ENCODE assay signal across 22 mouse cellular contexts in genomic region chr17:23965805-23966425, GRCm38 (mm10). TPM values are rescaled to one million over a fixed set of nuclear protein-coding genes. Genes with fewer than 3 reads are reported as not detected.
A peak's percentile ranks its signal among the peaks of the same experiment; 100 is the strongest.
DNase-seq lines count a peak whose midpoint lies in the region; ATAC-seq and TF ChIP-seq lines count a peak whose summit lies in the region.
"Had no signal": no experiment of that assay in that cellular context is flagged by ENCODE, and none has a peak within 500 bp of the region (broad histone marks: within the 10 kb centered on the region; RNA-seq: fewer than 3 reads in every experiment).

No protein-coding gene starts in this region.

- 46% methylated on average over 6 of the region's 6 CpGs for WGBS in intestine, embryonic 16.5 days
- whole genome bisulfite sequencing in intestine, embryonic 15.5 days, result 54% methylated on average over 6 of the region's 6 CpGs

- H3K36me3 ChIP-seq in intestine, embryonic 16.5 days (ENCODE audit: control insufficient read depth, insufficient read depth, low read length), result no peaks in the 10 kb centered on the region
- no peaks in the 10 kb centered on the region for H3K36me3 ChIP-seq in intestine, embryonic 15.5 days
- H3K36me3 ChIP-seq: liver, embryonic 13.5 days; midbrain, embryonic 15.5 days; stomach, embryonic 15.5 days had no signal

- no peaks in the 10 kb centered on the region for H3K9me3 ChIP-seq in intestine, embryonic 16.5 days (ENCODE audit: control insufficient read depth, low read length)
- H3K9me3 ChIP-seq in intestine, embryonic 15.5 days, result no peaks in the 10 kb centered on the region
- H3K9me3 ChIP-seq: liver, embryonic 13.5 days; midbrain, embryonic 15.5 days; stomach, embryonic 15.5 days had no signal

- H3K27me3 ChIP-seq in intestine, embryonic 16.5 days (replicated peaks; ENCODE audit: control insufficient read depth, insufficient read depth, low read length), result no peaks in the 10 kb centered on the region
- H3K27me3 ChIP-seq in intestine, embryonic 15.5 days (replicated peaks), result no peaks in the 10 kb centered on the region
- H3K27me3 ChIP-seq: liver, embryonic 13.5 days; midbrain, embryonic 15.5 days; stomach, embryonic 15.5 days had no signal

- no peak for ATAC-seq in intestine, embryonic 16.5 days
- ATAC-seq in intestine, embryonic 15.5 days, result no peak
- ATAC-seq: CD4-positive, CD25-positive, alpha-beta regulatory T cell, adult 4 months; midbrain, embryonic 15.5 days had no signal

- no peak for TF ChIP-seq CTCF in layer of hippocampus, adult 2 months (conservative IDR thresholded peaks at IDR 0.05)

- peak; percentile 57 for DNase-seq in ZHBTc4 (ENCODE audit: low read depth, low spot score)
- peak; percentile 17 for DNase-seq in cerebellum, adult 8-10 months
- peak in 1 of 2 experiments; percentile 10 for DNase-seq in layer of hippocampus, adult 2 months (ENCODE audit: low spot score in 2 of 2)
- no peak for DNase-seq in kidney, postnatal 25 days
- DNase-seq in liver, result no peak
- no peak for DNase-seq in thymus, postnatal 14 days
- DNase-seq: gastrocnemius, postnatal 10 days; heart, postnatal 36 days; liver, embryonic 13.5 days; lung, postnatal 10 days; thymus, postnatal 36 days had no signal

- peaks cover 8% of the 10 kb centered on the region; the same call in 1 of the 2 replicates for H3K4me1 ChIP-seq in intestine, embryonic 16.5 days (ENCODE audit: control insufficient read depth, insufficient read depth, low read length)
- peaks cover 13% of the 10 kb centered on the region; the same call in 1 of the 2 replicates for H3K4me1 ChIP-seq in intestine, embryonic 15.5 days (replicated peaks)
- H3K4me1 ChIP-seq: liver, embryonic 13.5 days; midbrain, embryonic 15.5 days; stomach, embryonic 15.5 days had no signal

- no peak overlapping the region for H3K4me2 ChIP-seq in intestine, embryonic 16.5 days (ENCODE audit: low read depth, low read length)
- no peak overlapping the region for H3K4me2 ChIP-seq in intestine, embryonic 15.5 days (replicated peaks)
- H3K4me2 ChIP-seq: liver, embryonic 13.5 days; midbrain, embryonic 15.5 days; stomach, embryonic 15.5 days had no signal

- peak overlapping the region; percentile 18; the same call in 1 of the 2 replicates for H3K27ac ChIP-seq in intestine, embryonic 16.5 days (ENCODE audit: low read length)
- H3K27ac ChIP-seq in intestine, embryonic 15.5 days, result no peak overlapping the region
- peak overlapping the region; percentile 69 for H3K27ac ChIP-seq in layer of hippocampus, adult 2 months
- H3K27ac ChIP-seq: liver, embryonic 13.5 days; midbrain, embryonic 15.5 days had no signal

- no peak overlapping the region for H3K4me3 ChIP-seq in intestine, embryonic 16.5 days (ENCODE audit: low read length)
- H3K4me3 ChIP-seq in intestine, embryonic 15.5 days (replicated peaks), result no peak overlapping the region
- H3K4me3 ChIP-seq in layer of hippocampus, adult 2 months, result no peak overlapping the region
- H3K4me3 ChIP-seq: liver, embryonic 13.5 days; midbrain, embryonic 15.5 days; stomach, embryonic 15.5 days had no signal

- H3K9ac ChIP-seq in intestine, embryonic 16.5 days (ENCODE audit: low read depth, low read length), result peak overlapping the region; percentile 39; the same call in 1 of the 2 replicates
- H3K9ac ChIP-seq in intestine, embryonic 15.5 days, result no peak overlapping the region
- H3K9ac ChIP-seq: liver, embryonic 13.5 days; midbrain, embryonic 15.5 days; stomach, embryonic 15.5 days had no signal

RNA-seq across cellular contexts. Expression of gene Sbpl, which starts 10.8 kb away (rescaled TPM):
- not detected in 2 replicates for polyA plus RNA-seq in intestine, embryonic 16.5 days (2015; fragmentation: Nextera tagmentation; extraction: Ambion mirVana)
- polyA plus RNA-seq in intestine, embryonic 15.5 days (2015; fragmentation: Nextera tagmentation; extraction: Ambion mirVana), result not detected in 2 replicates
- total RNA-seq in layer of hippocampus, adult 2 months (2021), result not detected
- total RNA-seq: adrenal gland, adult 18-20 months; gastrocnemius, postnatal 10 days; heart, adult 8-10 months; heart, postnatal 36 days; left cerebral cortex, postnatal 36 days had no signal
- polyA plus RNA-seq: CD4-positive, CD25-positive, alpha-beta regulatory T cell, adult 4 months; intestine, embryonic 14.5 days; large intestine, adult 2 months; liver, embryonic 13.5 days; midbrain, embryonic 15.5 days; neural tube, embryonic 11.5 days; stomach, embryonic 15.5 days had no signal

RNA-seq across cellular contexts. Expression of gene Prss30, which starts 14.5 kb away (rescaled TPM):
- 3.2 and 4.3 TPM in 2 replicates for polyA plus RNA-seq in intestine, embryonic 16.5 days (2015; fragmentation: Nextera tagmentation; extraction: Ambion mirVana)
- 1.4 and 2.2 TPM in 2 replicates for polyA plus RNA-seq in intestine, embryonic 15.5 days (2015; fragmentation: Nextera tagmentation; extraction: Ambion mirVana)
- under 1 TPM in 1 of 2 experiments, not detected in 1; 0.32 TPM for total RNA-seq in layer of hippocampus, adult 2 months (2021)
- total RNA-seq: gastrocnemius, postnatal 10 days; heart, adult 8-10 months; heart, postnatal 36 days had no signal
- polyA plus RNA-seq: CD4-positive, CD25-positive, alpha-beta regulatory T cell, adult 4 months; liver, embryonic 13.5 days; midbrain, embryonic 15.5 days; neural tube, embryonic 11.5 days had no signal

RNA-seq across cellular contexts. Expression of gene Sbp, which starts 24.4 kb away (rescaled TPM):
- polyA plus RNA-seq in intestine, embryonic 16.5 days (2015; fragmentation: Nextera tagmentation; extraction: Ambion mirVana), result not detected in 2 replicates
- polyA plus RNA-seq in intestine, embryonic 15.5 days (2015; fragmentation: Nextera tagmentation; extraction: Ambion mirVana), result not detected in 2 replicates
- not detected for total RNA-seq in layer of hippocampus, adult 2 months (2021)
- total RNA-seq: adrenal gland, adult 18-20 months; gastrocnemius, postnatal 10 days; heart, adult 8-10 months; heart, postnatal 36 days; left cerebral cortex, postnatal 36 days had no signal
- polyA plus RNA-seq: CD4-positive, CD25-positive, alpha-beta regulatory T cell, adult 4 months; intestine, embryonic 14.5 days; large intestine, adult 2 months; liver, embryonic 13.5 days; midbrain, embryonic 15.5 days; neural tube, embryonic 11.5 days; stomach, embryonic 15.5 days had no signal

RNA-seq across cellular contexts. Expression of gene Prss22, which starts 32.0 kb away (rescaled TPM):
- 0.13 and 0.26 TPM in 2 replicates for polyA plus RNA-seq in intestine, embryonic 16.5 days (2015; fragmentation: Nextera tagmentation; extraction: Ambion mirVana)
- polyA plus RNA-seq in intestine, embryonic 15.5 days (2015; fragmentation: Nextera tagmentation; extraction: Ambion mirVana), result not detected in 2 replicates
- not detected for total RNA-seq in layer of hippocampus, adult 2 months (2021)
- total RNA-seq: adrenal gland, adult 18-20 months; gastrocnemius, postnatal 10 days; heart, adult 8-10 months; heart, postnatal 36 days had no signal
- polyA plus RNA-seq: CD4-positive, CD25-positive, alpha-beta regulatory T cell, adult 4 months; intestine, embryonic 14.5 days; liver, embryonic 13.5 days; midbrain, embryonic 15.5 days had no signal

RNA-seq across cellular contexts. Expression of gene Dcpp3, which starts 48.7 kb away (rescaled TPM):
- polyA plus RNA-seq in intestine, embryonic 16.5 days (2015; fragmentation: Nextera tagmentation; extraction: Ambion mirVana), result not detected in 2 replicates
- polyA plus RNA-seq in intestine, embryonic 15.5 days (2015; fragmentation: Nextera tagmentation; extraction: Ambion mirVana), result not detected in 2 replicates
- total RNA-seq in layer of hippocampus, adult 2 months (2021), result not detected
- total RNA-seq: adrenal gland, adult 18-20 months; gastrocnemius, postnatal 10 days; heart, adult 8-10 months; heart, postnatal 36 days; left cerebral cortex, postnatal 36 days had no signal
- polyA plus RNA-seq: CD4-positive, CD25-positive, alpha-beta regulatory T cell, adult 4 months; intestine, embryonic 14.5 days; large intestine, adult 2 months; liver, embryonic 13.5 days; midbrain, embryonic 15.5 days; neural tube, embryonic 11.5 days; stomach, embryonic 15.5 days had no signal

Comparison
In these comparisons a context has a peak if more than half of its experiments do, and no peak if none do; other contexts are left out.
1. DNase-seq: peak in ZHBTc4 (single experiment) and cerebellum, adult 8-10 months (single experiment); none in kidney, postnatal 25 days (0 of 2), liver (single experiment) and thymus, postnatal 14 days (single experiment).